Mouse (Mus musculus) neural tube, embryonic 14.5 days (tissue): ENCODE data around the gene Unc5a. TPM values are rescaled to one million over a fixed set of nuclear protein-coding genes. Genes with fewer than 3 reads are reported as not detected.

Experiments
- ATAC-seq: fragments of 200-750 bp; cut with Nextera tagmentation; 2 replicates; pipeline ENCODE4 v1.8.0; 2017; ENCODE audit warnings: low read depth, mild to moderate bottlenecking, moderate TSS enrichment, moderate library complexity
- H3K27ac ChIP-seq: fragments of 300-500 bp; sonication (generic); 2 replicates; pipeline ENCODE4 v1.5.1; 2014; ENCODE audit warnings: low read depth, mild to moderate bottlenecking, control low read depth, low read length, moderate library complexity, mixed read lengths
- H3K27me3 ChIP-seq: fragments of 300-500 bp; sonication (generic); 2 replicates; pipeline ENCODE4 v1.6.1; 2014; ENCODE audit warnings: low read length; ENCODE audit not compliant: control insufficient read depth, insufficient read depth
- H3K36me3 ChIP-seq: fragments of 300-500 bp; sonication (generic); 2 replicates; pipeline ENCODE4 v1.6.1; 2014; ENCODE audit warnings: low read length, mixed read lengths; ENCODE audit not compliant: control insufficient read depth, insufficient read depth
- H3K4me1 ChIP-seq: fragments of 300-500 bp; sonication (generic); 2 replicates; pipeline ENCODE4 v1.6.1; 2014; ENCODE audit warnings: low read length; ENCODE audit not compliant: control insufficient read depth, insufficient read depth
- H3K4me2 ChIP-seq: fragments of 300-500 bp; sonication (generic); 2 replicates; pipeline ENCODE4 v1.6.1; 2014; ENCODE audit warnings: mild to moderate bottlenecking, low read depth, low read length, control low read depth
- H3K4me3 ChIP-seq: fragments of 300-500 bp; sonication (generic); 2 replicates; pipeline ENCODE4 v1.5.1; 2014; ENCODE audit warnings: low read depth, low read length, control low read depth, mixed read lengths
- H3K9ac ChIP-seq: fragments of 300-500 bp; sonication (generic); replicated peaks from 2 replicates; pipeline ENCODE4 v1.6.1; 2014; ENCODE audit warnings: low read depth, mild to moderate bottlenecking, control low read depth, low read length, mixed read lengths
- H3K9me3 ChIP-seq: fragments of 300-500 bp; sonication (generic); 2 replicates; pipeline ENCODE4 v1.6.1; 2016; ENCODE audit warnings: low read length; ENCODE audit not compliant: control insufficient read depth
- WGBS: fragments of 180-500 bp; shearing (Covaris S2); extraction: QIAGEN DNeasy Blood & Tissue Kit; methylation state at CpG from one replicate; pipeline ENCODE4 v1.1.7; 2014; 5-methylcytosine and 5-hydroxymethylcytosine counted together
- polyA plus RNA-seq: library from polyadenylated mRNA; unstranded; fragments of >200 nt; fragmentation: Nextera tagmentation; extraction: Ambion mirVana; gene quantifications from 2 replicates; pipeline ENCODE4 v1.2.1, GENCODE M21; 2014

The Unc5a gene
- polyA plus RNA-seq = 12.4 and 15.7 TPM in 2 replicates

DNA sequence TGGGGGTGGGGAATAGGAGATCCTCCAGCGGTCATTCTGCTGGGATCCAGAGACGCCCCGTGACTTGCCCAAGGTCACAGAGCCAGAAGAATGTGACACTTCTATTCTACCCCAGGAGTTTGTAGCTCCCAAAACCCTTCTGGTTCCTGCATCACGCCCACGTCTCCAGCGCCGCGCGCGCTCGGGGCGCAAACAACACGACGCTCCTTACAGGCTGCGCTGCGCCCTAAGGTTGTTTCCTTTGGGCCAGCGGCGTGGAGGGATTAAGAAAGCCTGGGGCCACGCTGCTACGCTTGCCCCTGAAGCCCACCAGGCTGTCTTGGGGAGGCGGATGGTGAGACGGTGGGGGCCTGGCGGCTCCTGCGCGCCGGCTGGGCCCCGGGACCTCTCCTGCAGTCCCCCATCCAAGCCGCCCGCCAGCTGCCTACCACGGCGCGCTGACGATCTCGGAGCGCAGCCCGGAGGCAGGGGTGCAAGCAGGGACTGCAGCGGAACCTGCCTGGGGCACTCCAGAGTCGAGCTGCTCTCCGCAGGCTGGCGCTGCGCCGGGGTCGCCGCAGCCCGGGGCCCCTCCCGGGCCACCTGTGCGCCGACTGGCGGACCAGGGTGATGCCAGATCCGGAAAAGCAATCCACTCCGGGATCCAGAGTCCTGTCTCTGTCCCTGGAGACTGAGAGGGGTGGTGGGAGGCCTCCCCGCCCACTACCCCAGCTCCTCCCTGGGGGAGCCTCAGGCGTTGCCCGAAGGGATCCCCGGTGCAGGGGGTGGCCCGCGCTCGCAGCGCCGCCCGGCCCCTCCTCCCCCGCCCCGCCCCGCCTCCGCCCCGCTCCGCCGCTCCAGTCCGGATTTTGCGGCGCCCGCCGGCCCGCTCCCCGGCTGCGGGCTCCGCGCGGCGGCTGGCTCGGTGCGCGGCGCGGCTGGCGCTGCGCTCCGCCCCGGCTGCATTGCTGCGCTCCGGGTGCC lies at the start of gene Unc5a:
Gene Unc5a, plus strand, starts transcription at position 881 of the 963 bp plus-strand sequence.
- no peaks in the 10 kb centered on the region for H3K36me3 ChIP-seq
- peaks cover 27% of the 10 kb centered on the region for H3K4me1 ChIP-seq
- peak within 1 kb of the TSS; percentile 88 for H3K9ac ChIP-seq
- H3K9me3 ChIP-seq = no peaks in the 10 kb centered on the region
- peak; percentile 75 for ATAC-seq
- peaks cover 13% of the 10 kb centered on the region; the same call in 1 of the 2 replicates for H3K27me3 ChIP-seq
- peak within 1 kb of the TSS; percentile 73 for H3K4me3 ChIP-seq
- peak within 1 kb of the TSS; percentile 97 for H3K4me2 ChIP-seq
- WGBS = under 1% methylated on average over 78 of the region's 91 CpGs
- H3K27ac ChIP-seq = peak within 1 kb of the TSS; percentile 84

DNA sequence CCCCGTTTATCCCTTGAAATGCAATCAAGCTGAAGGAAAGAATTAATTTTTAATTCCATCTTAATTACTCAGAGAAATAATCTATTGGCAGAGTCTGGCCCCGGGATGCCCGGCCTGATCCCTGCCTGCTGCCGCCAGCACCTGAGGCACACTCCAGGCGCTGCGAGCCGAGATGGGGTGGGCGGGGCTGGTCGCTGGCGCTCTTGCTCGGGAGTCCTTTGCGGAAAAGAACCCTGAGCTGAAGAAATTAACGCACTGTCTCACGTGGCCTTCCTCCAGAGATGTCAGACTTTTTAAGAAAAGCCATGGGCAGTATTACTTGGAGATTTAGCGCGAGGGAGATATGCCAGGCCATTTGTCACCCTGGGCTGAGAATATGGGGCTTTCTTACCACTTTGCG lies 37.2 kb upstream of the Unc5a start:
- no peak for ATAC-seq
- Histone ChIP-seq H3K9ac (no peak overlapping the region), H3K4me2 (peak overlapping the region; percentile 33; the same call in 1 of the 2 replicates), H3K27ac (no peak overlapping the region), H3K27me3 (no peaks in the 10 kb centered on the region), H3K4me1 (peaks cover 12% of the 10 kb centered on the region; the same call in 1 of the 2 replicates), H3K36me3 (no peaks in the 10 kb centered on the region), H3K4me3 (no peak overlapping the region), H3K9me3 (no peaks in the 10 kb centered on the region)
- 1% methylated on average over 17 of the region's 17 CpGs for WGBS

DNA sequence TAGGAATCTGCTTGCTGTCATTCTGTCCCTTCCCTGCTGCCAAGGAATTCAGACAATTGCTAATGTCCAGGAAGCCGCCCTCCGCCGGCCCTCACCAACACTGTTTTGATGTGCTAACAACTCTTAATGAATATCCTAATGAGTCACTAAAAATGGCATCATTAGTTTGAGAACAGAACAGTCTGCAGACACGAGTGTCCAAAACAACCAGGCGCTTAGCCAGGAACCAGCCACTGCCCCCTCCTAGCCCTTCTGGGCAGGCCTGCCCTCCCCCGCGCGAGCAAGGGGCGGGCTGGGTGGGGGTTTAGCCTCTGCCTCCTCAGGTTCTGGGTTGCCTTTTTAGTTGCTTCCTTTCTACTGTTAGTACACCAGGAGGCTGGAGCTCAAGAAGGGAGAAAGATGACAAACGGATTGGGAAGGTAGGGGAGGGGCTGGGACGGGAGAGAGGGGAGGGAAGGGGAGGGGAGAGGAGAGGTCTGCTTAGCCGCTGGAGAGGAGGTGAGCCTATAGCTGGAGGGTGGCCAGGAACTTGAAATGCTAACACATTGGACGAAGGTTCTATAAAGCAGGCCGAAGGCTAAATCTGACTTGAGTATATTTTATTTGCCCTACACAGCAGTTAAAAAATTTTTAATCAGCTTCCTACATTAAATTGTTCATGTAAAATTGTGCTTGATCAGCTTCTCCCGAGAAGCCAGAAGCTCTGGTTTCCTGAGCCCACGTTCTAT lies 36.2 kb upstream of the Unc5a start:
- no peak overlapping the region for H3K27ac ChIP-seq
- no peak overlapping the region for H3K4me2 ChIP-seq

DNA sequence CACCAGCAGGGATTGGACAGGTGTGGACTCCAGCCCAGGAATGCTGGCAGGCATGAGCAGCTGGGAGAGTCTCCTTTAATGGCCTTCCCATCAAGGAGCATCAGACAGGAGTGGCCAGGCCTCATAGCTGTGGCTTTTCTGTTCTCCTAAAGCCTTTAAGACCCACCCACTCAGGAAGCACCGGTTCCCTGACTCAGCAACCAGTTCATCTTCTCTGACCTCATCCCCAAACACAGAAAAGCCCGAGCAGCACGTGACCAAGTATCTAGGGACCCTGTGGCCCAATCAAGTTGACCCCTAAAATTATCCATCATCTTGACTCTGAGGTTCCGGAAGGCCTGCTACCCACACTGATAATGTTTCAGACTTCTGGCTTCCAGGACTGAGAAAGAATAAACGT lies 32.6 kb upstream of the Unc5a start:
- 79% methylated on average over 5 of the region's 5 CpGs for WGBS
- H3K4me2 ChIP-seq = no peak overlapping the region
- H3K36me3 ChIP-seq = no peaks in the 10 kb centered on the region
- H3K9ac ChIP-seq = no peak overlapping the region
- ATAC-seq = no peak
- no peaks in the 10 kb centered on the region for H3K27me3 ChIP-seq
- no peaks in the 10 kb centered on the region for H3K9me3 ChIP-seq
- H3K4me1 ChIP-seq = peaks cover 9% of the 10 kb centered on the region; the same call in 1 of the 2 replicates
- no peak overlapping the region for H3K27ac ChIP-seq
- no peak overlapping the region for H3K4me3 ChIP-seq

More for the DNA sequence above, 36.2 kb upstream of the Unc5a start:
- Histone ChIP-seq H3K36me3 (no peaks in the 10 kb centered on the region), H3K9ac (no peak overlapping the region), H3K4me3 (no peak overlapping the region), H3K4me1 (peaks cover 9% of the 10 kb centered on the region; the same call in 1 of the 2 replicates), H3K27me3 (no peaks in the 10 kb centered on the region), H3K9me3 (no peaks in the 10 kb centered on the region)
- ATAC-seq = no peak
- 11% methylated on average over 16 of the region's 16 CpGs for WGBS

DNA sequence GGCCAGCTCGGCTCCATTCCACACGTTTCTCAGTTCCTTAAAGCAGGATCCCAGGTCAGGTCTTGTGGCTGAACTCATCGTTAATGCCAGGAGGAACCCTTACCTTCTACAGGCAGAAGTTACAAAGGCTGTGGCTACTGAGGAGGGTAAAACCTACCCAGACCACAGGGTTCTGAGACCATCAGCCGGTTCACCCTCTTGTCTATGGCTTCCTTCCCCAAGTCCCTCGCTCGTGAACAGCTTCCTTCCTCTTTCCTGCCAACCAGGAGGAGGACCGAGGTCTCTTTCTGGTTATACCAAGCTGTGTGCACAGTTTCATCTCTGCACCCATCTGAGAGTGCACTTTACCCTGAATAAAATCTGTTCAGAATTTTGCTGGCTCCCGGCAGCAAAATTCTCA lies 30.3 kb upstream of the Unc5a start:
- H3K4me2 ChIP-seq = no peak overlapping the region
- no peak overlapping the region for H3K9ac ChIP-seq
- no peaks in the 10 kb centered on the region for H3K4me1 ChIP-seq
- no peaks in the 10 kb centered on the region for H3K36me3 ChIP-seq
- H3K27ac ChIP-seq = no peak overlapping the region
- ATAC-seq = no peak
- H3K4me3 ChIP-seq = no peak overlapping the region
- H3K9me3 ChIP-seq = no peaks in the 10 kb centered on the region
- WGBS = 83% methylated on average over 8 of the region's 8 CpGs
- no peaks in the 10 kb centered on the region for H3K27me3 ChIP-seq

DNA sequence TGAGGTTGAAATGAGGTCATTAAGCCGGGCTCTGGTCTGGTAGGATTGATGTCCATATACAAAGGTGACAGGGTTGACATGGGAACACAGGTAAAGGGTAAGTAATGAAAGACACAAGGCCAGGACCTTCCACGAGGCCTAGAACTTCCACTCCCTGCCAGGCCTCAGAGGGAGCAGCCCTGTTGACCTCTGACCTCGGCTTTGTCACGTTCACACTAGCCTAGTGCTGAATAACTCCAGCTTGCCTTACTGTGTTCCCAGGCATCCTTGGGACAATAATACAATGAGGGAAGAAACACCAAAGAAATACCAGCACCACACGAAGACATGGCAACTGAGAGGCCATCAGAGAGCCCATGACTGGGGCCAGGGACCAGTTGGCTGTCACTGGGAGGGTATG lies 29.5 kb upstream of the Unc5a start:
- Histone ChIP-seq H3K9me3 (no peaks in the 10 kb centered on the region), H3K27me3 (no peaks in the 10 kb centered on the region), H3K4me3 (no peak overlapping the region), H3K36me3 (no peaks in the 10 kb centered on the region), H3K9ac (no peak overlapping the region), H3K4me1 (no peaks in the 10 kb centered on the region), H3K4me2 (no peak overlapping the region), H3K27ac (no peak overlapping the region)
- no peak for ATAC-seq
- WGBS = 15% methylated on average over 5 of the region's 5 CpGs

DNA sequence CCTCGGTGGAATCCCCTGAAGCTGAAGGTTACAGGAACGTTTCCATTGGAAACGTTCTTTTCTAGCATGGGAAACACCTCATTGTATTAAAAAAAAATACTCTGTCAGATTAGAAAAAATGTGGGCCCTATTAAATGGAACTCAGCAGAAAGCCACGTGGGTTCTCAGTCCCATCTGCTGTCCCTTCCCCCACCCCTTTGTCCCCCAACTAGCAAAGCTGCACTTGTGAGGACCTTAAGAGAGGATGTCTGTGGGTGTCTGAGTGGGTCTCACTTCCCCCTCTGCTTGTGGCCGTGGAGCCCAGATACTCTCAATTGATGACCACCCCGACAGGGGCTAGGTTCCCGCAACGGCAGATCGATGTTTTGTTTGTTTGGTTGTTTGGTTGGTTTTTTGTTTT lies 27.5 kb upstream of the Unc5a start:
- Histone ChIP-seq H3K36me3 (no peaks in the 10 kb centered on the region), H3K4me2 (no peak overlapping the region), H3K9me3 (no peaks in the 10 kb centered on the region), H3K4me1 (no peaks in the 10 kb centered on the region), H3K9ac (no peak overlapping the region), H3K27ac (no peak overlapping the region), H3K27me3 (no peaks in the 10 kb centered on the region), H3K4me3 (no peak overlapping the region)
- no peak for ATAC-seq
- 75% methylated on average over 9 of the region's 9 CpGs for WGBS

DNA sequence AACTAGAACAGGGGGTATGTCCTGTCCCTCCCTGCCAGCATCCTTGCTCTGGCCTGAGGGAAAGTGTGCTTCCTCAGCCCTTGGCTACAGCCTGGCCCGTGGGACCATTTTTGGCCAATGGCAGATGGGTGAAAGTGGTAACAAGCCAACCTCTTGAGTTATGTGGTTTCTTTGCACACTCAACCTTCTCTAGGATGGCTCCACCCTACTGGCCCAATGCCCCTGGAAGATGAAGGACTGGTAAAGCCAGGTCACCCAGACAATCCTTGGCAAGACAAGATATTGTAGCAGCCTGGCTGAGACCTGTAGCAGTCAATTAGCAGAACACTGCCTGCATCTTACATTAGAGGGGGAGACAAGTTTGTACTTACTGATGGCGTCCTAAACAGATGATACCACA lies 25.5 kb upstream of the Unc5a start:
- no peak overlapping the region for H3K9ac ChIP-seq
- no peaks in the 10 kb centered on the region for H3K9me3 ChIP-seq
- H3K36me3 ChIP-seq = no peaks in the 10 kb centered on the region
- H3K4me1 ChIP-seq = no peaks in the 10 kb centered on the region
- no peak overlapping the region for H3K4me3 ChIP-seq
- H3K4me2 ChIP-seq = no peak overlapping the region
- no peak overlapping the region for H3K27ac ChIP-seq
- WGBS = 87% methylated on average over 2 of the region's 2 CpGs
- ATAC-seq = no peak
- no peaks in the 10 kb centered on the region for H3K27me3 ChIP-seq

DNA sequence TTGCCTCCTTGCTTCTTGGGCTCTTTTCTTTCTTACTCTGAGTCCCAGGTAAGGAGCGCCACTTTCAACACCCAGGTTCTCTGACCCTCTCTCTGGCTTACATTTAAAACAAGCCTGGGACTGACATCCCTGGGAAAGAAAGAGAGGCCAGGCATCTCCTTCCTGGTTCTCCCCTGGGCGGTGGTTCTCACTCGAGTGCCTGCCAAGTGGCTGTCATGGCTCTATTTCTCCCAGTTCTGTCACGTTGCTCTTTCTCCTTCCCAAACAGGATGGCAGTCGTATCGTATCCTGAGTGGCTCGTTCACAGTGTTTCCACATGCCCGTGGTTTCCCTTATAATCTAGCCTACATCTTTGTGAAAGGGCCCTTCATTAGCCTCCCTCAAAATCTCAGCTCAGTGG lies 23.7 kb upstream of the Unc5a start:
- Histone ChIP-seq H3K36me3 (no peaks in the 10 kb centered on the region), H3K4me1 (no peaks in the 10 kb centered on the region), H3K9ac (no peak overlapping the region), H3K9me3 (no peaks in the 10 kb centered on the region), H3K27ac (no peak overlapping the region), H3K4me2 (no peak overlapping the region), H3K4me3 (no peak overlapping the region), H3K27me3 (no peaks in the 10 kb centered on the region)
- WGBS = 71% methylated on average over 8 of the region's 8 CpGs
- ATAC-seq = no peak
